Mouse (Mus musculus) urinary bladder, postnatal 14 days (tissue): ENCODE results near the gene Ano10.

Experiments
- DNase-seq: peaks from one replicate; pipeline ENCODE4 v3.0.0; 2021; ENCODE audit warnings: low spot score

The Ano10 gene

DNA sequence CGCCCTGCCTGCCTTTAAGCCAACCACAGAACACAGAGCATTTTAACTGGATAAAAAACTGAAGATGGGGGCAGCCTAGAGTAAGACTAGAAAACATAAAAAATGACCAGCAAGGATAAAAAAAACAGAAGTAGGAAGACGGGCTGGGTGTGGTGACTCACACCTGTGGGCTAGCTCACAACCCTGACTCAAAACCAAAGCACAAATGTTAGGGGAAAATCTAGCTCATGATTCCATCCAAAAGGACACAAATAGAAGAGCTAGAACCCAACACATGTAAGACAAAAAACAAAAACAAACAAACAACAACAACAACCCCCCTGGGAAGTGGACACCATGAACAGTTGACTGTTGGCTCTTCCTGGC lies 49.4 kb downstream of the Ano10 start:
- no peak for DNase-seq

DNA sequence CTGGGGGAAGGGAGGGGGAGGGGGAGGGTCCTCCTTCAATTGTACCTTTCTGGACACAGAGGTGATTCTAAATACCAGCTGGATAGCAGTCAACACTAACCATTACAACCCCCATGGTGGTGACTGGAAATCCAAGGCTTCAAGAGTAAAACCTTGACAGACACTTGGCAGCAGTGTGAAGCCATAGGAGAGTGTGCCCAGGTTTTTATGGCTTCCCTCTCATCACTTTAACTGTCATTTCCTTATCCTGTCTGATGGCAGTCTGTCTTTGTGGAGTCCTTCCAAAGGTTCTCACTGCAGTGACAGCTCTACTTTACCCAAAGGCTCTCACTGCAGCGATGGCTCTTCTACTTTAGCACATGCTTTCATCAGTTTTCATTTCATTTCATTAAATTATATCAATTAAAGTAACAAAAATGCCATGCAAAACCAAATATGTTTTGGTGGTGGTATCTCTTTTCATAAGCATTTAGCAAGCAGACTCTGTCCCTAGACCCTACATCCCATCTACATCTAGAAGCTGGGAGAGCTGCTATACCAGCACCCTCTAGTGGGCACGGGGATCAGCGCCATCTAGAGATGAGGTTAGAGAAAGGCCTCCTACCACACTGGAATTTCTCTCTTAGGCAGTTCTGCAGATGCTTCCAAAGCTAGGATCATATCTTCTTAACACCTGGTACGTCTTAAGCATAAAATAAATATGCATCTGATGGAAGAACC lies 50.0 kb downstream of the Ano10 start:
- peak; percentile 72 for DNase-seq

DNA sequence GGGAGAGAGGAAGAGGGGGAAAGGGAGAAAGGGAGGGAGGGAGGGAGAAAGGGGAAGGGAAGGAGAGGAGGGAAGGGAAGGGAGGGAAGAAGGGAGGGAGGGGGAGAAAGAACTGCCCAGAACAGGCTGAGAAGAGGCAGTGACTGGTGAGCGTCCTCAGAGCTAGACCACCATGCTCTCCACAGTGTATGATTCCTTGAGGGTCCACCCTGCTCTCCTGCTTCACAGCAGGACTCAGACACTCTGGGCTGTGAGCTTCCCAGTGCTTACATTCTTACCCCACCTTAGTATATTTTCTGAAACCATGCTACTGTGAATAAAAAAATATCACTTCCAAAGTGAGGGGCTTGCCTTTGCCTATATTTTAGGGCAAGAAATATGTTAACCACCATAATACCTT lies 50.9 kb downstream of the Ano10 start:
- no peak for DNase-seq

DNA sequence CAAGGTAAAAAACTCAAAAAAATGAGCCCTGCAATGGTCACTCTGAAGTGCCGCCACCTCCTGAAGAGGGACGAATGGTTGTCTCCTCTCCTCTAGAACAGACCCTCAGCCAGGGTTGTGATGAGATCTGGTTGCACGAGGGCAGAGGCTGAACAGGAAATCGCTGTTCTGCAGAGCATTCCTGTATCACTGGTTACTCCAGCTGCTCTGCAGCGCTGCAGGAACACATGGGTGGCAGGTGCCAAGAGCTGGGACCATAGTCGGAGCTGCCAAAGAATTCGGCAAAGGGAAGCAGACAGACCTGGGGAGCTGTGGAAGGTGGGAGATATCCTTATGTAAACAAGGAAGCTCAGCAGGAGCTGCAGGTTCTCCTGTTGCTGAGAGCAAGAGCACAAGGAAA lies 51.4 kb downstream of the Ano10 start:
- DNase-seq = peak; percentile 36

DNA sequence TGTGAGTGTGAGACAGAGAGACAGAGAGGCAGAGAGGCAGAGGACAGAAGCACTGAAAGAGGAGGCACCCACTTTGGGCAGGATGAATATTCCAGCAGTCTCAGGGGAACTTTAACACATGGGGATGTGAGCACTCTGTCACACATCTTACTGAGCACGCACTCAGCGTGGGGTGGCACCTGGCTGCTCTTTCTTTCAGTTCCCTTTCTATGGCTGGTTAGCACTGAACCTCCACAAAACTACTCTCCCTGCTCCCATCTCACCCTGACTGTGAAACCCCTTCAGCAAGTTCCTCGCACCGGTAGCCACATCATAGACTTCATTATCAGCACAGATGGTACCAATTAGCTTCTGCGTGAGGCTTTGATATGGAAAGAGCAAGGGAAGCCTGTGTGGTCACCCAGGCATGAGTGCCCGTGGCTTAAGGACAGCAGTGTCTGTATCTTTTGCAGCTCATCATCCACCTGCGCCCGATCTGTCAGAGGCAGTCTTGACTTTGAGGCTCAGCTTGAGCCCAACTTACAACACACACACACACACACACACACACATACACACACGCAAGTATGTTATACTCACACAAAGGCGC lies 52.3 kb downstream of the Ano10 start:
- DNase-seq = no peak

DNA sequence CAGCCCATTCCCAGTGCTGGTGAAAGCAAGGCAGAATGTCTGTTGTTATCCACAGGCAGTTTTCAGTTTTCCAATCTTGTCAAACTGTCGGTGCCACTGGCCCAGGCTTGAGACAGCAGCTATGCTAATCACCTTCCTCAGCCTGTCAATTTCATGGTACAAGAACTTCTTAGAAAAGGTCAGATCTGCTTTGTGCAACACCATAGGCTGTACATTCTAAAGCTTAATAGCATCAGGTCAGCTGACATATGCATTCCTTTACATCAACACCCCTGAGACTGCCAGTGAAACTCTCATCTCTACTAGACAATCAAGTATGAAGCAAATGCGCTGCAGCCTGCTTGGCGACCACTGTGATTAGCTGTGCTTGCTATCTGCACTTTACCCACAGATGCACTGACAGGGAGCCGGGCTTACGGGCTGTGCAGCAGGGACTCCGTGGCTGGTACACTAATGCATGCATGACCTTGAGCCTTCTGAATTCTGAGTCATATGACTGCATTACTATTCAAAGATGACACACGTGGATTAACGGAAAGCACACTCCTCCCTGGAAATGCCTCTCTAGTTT lies 53.5 kb downstream of the Ano10 start:
- DNase-seq = no peak

DNA sequence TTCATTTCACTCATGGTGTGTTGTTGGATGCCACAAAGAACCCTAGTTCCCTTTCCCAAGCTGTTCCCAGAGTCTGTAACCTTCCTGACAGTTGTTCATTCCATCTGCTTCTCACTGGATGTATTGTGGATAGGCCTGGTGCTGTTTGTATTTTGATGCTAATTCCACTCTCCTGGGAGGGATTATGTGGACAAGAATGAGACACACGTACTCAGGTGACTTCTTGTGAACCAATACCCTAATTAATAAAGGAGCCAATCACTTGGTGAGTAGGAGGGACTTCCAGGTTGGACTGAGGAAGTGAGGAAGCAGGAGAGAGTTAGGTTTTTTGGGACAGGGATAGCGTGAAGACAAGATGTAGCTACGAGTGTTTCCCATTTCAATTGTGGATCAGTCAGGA lies 59.5 kb downstream of the Ano10 start:
- no peak for DNase-seq

DNA sequence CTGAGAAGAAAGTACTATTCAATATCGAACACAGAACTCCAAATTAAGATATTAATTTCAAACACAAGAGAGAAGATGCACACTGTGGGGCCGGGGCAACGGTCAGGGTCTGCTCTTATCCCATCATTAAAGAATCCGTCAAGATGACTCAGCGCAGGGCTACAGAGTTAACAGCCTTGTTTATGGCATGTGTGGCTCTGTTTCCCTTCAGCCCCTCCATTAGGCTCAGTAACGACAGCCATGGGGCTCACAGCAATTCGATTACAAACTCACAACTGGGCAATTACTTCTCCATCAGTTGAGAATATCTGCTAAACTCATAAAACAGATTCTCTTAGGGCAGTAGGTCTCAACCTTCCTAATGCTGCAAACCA lies 60.3 kb downstream of the Ano10 start:
- DNase-seq = no peak

DNA sequence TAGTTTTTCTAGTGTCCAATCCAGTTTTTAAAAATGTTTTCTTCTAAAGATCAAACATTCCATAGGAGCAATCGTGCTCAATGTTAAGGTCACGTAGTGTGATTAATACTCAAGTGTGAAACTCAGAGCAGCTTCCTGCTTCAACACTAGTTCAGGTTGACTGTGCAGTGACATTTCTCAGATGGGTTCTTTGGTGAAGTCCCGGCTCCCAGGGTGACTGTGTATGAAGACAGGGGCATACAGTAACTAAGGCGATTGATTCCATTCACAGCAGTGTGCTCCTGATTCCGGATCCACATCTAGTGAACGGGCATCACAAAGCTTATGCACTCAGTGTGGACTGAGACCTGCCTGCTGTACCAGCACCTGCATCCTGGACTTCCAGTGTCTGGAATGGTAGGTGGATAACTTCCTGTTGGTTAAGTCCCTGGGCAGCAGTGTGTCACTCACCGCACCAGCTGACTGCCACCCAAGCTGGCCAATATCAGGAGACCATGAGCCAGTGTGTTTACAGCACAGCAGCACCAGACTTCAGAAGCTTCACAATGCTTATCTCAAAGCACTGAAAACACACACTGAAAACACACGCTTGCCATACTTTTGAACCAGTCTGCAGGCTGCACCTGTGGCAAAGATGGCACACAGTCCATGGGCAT lies 60.8 kb downstream of the Ano10 start:
- no peak for DNase-seq

DNA sequence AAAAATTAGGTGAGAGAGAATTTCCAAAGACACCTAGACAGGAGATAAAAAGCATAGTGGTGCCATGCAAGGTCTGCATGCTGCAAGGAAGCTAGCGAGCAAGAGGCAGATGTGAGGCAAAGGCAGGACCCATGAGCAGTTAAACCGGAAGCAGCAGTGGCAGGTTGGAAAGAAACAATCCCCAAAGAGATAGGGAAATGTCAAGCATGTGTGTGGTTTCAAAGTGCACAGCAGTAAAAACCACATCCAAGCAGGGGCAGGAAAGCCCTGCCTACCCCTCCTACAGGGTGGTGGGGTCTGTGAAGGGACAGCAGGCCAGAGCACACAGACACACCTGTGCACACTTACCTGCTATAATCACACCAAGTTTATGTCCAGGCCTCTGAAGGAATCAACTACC lies 61.3 kb downstream of the Ano10 start:
- DNase-seq = no peak

DNA sequence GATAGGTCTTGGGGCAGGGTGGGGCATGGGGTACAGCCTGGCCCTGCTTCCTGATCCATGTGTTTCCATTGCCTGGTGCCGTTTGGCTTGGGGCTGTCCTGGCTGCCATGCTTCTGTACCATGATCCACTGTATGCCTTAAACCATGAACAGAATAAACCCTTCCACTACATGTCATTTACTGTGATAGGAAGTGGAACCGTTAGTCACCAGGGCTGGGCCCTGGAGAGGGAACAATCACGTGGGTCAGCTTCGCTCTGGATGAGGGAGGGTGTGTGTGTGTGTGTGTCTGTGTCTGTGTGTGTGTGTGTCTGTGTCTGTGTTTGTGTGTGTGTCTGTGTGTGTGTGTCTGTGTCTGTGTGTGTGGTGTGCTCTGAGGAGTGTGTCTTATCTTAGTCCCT lies 63.5 kb downstream of the Ano10 start:
- no peak for DNase-seq

DNA sequence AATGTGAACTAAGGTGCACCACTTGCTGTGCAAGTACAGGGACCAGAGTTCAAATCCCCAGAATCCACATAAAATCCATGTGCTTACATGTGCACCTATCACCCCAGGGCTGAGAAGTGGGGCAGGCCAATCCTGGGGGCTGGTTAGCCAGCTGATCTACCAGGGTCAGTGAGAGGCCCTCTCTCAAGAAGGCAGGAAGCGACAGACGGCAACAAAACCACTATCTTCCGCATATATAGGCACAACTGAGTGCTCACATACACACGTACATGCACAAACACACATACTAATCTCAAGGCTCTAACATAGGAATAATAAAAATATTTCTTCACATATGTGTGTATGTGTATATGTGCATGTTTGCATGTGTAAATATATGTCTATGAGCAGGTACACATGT lies 67.8 kb downstream of the Ano10 start:
- DNase-seq = no peak

DNA sequence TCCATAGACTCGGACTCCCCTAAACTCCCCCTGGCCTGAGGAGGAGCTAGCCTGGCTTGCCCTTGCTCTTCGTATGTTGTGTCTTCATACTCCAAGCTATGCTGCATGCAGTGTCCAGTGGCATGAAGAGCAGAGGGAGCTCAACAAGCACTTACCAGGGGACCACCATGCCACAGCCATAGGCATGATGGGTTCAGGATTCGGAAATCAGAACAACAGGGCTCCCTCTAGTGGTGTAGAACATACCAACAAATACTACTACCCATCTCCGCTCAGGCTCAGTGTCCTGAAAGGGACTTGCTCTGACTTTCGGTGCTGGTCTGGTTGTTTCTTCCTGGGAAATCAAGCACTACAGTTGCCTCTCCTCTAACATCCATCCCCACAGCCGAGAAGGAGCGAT lies 68.9 kb downstream of the Ano10 start:
- no peak for DNase-seq

DNA sequence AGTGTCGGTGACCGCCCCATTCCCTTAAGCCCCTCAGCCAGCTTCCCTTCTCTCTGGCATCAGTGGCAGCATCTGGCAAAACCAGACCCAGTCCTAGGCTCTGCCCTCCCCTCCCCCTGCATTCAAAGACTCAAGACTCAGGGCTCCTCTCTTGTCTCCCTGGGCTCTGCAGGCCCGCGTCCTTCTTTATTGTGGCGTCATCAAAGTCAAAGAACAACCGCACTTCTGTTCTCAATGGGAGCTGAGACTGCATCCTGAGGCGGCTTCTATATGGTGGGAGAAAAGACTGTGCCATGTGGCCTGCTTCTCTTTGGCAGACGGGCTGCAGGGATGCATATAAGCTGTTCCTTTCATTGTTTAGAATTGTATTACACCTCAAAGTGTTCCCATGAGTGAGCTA lies 71.2 kb downstream of the Ano10 start:
- DNase-seq = no peak

DNA sequence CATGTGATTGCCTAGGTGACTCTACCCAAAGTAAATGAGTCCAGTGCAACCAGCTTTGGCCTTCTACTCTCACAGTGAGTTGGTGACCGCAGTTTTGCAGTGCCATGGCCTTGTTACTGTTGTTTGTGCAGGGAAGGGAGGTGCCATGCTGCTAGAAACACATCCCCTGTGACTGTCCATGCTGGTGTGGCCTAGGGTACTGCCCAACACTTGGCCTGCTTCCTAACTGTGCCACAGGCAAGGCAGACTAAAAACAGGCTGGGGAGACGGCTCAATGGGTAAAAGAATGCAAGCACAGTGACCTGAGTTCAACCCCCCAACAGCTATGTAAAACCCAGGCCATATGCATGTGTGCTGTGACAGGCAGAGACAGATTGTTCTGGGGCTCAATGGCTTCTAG lies 74.3 kb downstream of the Ano10 start:
- DNase-seq = no peak

DNA sequence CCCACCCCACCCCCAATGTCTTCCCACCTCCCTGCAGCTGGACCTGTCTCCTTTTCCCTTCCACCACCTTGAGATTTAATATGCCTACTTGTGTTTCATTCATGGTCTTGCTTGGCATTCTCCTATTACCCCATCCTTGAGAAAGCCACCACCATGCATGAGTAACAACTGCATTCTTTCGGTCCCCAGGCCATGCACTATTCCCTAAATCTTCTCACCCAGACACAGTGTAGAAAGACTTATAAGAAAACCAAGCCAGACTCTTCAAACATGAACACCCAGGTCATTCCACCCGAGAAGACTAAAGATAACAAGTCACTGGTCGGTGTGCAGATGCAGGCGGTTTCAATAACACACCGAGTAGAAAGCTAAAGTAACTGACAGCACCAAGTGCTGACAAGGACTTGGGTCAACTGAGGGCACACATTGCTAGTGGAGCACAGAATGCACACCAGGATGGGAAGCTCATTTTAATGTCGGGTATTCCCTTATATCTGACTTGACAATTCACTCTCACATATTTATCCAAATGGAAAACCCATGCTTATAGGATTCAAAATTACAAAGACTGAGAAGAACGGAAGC lies 77.2 kb downstream of the Ano10 start:
- no peak for DNase-seq

DNA sequence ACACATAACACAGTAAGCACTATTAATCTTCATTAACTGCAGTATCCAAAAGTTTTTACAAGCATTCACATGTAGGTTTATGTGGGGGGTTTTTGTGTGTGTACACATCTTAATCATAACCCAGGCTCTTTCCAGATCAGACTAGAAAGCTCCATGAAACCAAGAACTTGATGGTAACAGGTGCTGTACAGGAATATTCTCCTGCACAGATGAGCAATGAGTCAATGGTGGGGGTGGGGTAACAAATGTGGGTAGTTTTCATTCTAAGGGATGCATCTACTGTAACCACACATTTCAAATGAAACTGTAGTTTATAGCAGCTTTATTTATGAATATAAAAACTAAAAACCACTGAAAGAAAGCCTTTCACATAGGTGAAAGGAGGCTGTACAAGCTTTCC lies 79.1 kb downstream of the Ano10 start:
- no peak for DNase-seq

DNA sequence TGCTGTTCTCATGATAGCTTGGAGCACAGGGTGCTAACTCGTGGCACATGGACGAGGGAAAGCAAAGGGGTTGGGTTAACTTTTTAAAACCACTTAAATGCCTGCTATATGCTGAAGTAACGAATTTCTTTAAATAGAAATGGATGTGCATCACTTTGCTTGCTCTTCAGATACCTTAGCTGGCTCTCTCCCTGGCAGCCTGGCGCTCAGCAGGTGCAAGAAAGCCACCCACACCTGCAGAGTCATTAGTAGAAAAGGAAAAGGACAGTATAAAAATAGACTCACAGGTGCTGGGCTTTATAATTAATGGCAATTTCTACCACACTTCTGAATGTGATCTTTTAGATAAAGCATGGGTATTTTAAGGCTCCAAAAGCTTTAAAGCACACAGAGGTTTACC lies 85.9 kb downstream of the Ano10 start:
- no peak for DNase-seq

DNA sequence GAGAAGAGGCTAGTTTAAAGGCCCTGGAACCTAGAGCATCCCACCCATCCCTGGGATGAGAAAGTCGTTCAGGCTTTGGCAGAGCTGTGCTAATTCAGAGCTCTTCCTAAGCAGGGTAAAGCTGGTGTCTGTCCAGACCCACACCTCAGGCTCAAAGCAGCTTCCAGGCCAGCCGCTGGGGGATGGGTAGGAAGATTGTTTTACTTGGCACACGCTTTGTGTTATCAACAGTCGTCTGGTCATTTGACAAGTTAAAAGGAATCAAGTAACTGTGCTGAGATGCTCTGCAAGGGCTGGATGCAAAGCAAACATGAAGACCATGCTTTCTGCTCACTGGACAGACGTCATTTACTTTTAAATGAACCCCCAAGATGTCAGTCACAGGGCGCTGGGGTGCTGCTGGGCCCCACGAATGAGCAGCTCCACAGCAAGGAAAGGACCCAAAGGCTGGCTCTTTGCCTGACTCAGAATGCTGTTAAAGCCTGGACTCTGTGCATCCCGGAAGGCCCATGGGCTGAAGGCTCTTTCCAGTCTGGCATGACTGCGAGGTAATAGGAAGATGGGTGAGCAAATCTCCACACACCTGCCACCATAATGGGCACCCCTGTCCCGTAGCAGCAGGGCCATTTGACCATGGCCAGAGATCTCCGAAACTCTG lies 88.6 kb downstream of the Ano10 start:
- peak; percentile 30 for DNase-seq

DNA sequence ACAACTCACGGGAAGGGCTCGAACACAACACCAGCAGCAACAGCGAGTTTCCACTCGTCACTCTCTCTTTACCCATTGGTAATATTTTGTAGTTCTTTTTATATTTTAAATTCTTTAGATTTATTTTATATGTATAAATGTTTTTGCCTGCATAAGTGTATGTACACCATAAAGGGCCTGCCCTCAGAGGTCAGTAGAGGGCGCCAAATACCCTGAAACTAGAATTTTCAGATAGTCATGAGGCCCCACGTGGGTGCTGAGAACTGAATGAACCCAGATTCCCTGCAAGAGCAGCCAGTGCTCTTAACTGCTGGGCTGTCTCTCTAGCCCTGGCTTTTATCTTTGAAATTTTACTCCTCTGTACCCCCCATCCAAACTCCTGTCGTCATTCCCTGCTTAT lies 89.7 kb downstream of the Ano10 start:
- DNase-seq = no peak

DNA sequence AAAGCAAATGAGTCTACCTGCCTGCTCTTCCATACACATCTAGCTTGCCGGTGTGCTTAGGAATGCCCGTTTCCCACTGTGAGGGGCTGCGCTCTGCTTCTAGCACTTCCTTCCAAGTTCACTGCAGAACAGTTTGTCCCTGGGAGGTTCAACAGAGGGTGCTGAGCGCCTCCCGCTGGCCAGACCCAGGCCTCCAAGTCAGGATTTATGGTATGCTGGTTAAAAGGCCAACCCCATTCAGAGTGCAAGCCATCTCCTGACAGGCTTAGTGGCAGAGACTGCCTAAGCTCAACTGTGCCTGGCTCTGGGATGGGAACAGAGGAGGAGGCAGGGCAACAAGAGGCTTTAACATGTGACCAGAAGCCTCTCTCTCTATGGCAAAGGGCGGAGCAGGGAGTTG lies 95.0 kb downstream of the Ano10 start:
- peak; percentile 75 for DNase-seq

DNA sequence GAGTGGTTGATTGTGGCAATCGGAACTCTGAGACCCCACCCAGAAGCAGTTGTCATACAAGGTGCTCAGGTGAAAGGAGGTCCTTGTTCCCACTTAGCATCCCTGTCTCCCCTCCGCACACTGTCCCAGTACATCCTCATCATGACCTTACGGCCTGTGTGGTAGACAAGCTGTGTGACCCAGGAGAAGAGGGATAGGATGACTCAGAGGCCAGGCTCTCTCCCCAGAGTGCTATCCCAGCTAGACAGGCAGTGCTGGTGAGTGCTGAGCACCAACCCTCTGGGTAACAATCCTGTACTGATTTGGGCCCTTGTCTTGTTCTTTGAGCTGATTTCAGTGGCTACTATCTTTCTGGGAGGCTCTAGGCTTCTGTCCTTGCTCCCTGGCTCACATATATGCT lies 95.6 kb downstream of the Ano10 start:
- DNase-seq = no peak

DNA sequence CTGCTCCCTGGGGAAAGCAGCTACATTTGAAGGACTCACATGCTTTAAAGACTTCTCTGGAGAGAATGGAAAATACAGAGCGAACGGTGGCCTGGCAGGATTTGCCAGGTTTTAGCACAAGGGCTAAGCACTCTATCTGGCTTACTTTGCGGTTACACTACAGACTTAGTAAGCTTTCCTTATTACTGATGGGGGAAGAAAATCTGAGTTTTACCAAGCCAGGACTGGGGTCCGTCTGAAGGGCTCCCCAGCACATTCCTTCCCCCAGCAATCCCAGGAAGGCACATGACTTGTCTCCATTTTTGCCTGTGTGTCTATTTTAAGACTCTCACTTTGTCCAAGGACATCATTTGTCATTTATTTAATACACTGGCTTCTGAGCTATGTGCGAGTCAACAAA lies 97.2 kb downstream of the Ano10 start:
- DNase-seq = no peak
